Mouse (Mus musculus) lung, postnatal 0 days (tissue): Measurements from ENCODE around the gene Bsdc1.

Experiments used
- CTCF ChIP-seq: IDR thresholded peaks from 2 replicates; pipeline ENCODE4 v1.5.1; 2016; ENCODE audit warnings: antibody characterized with exemption, mild to moderate bottlenecking
- EP300 ChIP-seq: IDR thresholded peaks from 2 replicates; pipeline ENCODE4 v1.6.1; 2016; ENCODE audit warnings: antibody characterized with exemption, mild to moderate bottlenecking, control low read depth

DNA sequence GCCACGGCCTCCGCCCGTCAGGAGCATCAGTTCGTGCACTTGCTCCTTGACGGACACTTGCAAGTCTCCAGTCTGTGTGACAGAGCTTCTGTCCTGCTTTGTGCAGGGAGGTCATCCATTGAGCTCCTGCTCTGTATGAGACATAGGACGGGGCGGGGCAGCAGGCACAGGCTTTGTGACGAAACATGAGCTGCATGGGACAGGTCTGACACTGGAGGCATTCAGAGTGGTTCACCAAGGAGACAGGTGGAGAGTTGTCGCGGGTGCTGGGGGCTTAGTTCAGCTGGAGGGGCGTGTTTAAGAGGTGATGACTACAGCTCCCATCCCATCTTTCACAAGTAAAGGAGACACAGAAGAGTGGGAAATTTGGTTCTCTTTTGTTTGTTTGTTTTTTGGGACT is 14.7 kb downstream of the Bsdc1 start:
- TF ChIP-seq CTCF (no peak), EP300 (no peak)
